Mouse (Mus musculus) right cerebral cortex, postnatal 14 days (tissue): Measurements from ENCODE around the gene Rbfox3.

ENCODE experiments used
- DNase-seq: peaks from one replicate; pipeline ENCODE4 v3.0.0; 2022

The Rbfox3 gene

DNA sequence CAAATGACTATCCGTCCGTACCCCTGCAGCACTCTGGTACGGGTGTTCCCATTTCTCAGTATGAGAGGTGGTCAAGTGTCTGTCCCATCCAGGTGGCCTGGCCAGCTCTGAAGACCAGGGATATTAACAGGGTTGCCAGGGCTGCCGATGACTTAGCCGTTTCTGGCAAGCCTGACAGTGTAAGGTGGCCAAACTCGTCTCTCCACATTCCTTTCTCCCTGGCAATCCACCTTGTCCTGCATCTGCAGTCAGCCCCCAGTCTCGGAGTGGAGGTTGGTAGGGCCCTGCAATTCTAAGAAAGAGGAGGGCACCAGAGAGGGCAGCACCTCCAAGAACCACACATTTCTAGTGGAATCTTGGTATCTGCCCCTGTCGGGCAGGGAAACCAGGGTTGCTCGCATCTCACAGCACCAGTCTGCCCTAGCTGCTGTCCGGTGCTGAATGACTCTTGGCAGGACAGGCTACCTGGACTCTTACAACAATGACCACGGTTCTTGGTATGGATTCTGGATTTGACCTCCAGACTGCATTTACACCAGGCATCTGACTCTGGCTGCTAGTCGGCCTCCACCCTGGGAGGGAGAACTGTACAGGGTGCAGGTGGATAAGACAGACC, 370.9 kb downstream of the Rbfox3 start:
- DNase-seq, result no peak

DNA sequence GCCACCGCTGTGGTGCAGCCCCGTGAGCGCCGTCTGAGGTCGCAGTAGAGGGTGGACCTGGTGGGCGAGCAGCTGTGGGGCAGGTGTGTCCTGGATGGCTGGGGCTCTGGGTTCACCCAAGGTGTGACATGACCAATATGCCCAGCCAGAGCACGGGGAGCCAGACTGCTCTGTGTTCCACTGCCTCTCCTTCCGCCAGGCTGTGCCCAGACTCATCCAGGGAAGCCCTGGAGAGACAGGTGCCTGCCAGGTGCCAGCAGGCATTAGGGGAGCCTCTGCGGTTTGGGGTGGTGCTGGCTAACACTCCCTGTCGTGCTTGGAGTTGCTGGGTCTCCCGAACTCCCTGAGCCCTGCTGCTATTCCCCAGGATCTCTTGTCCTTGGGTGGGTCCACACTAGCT, 373.4 kb downstream of the Rbfox3 start:
- DNase-seq, result no peak

DNA sequence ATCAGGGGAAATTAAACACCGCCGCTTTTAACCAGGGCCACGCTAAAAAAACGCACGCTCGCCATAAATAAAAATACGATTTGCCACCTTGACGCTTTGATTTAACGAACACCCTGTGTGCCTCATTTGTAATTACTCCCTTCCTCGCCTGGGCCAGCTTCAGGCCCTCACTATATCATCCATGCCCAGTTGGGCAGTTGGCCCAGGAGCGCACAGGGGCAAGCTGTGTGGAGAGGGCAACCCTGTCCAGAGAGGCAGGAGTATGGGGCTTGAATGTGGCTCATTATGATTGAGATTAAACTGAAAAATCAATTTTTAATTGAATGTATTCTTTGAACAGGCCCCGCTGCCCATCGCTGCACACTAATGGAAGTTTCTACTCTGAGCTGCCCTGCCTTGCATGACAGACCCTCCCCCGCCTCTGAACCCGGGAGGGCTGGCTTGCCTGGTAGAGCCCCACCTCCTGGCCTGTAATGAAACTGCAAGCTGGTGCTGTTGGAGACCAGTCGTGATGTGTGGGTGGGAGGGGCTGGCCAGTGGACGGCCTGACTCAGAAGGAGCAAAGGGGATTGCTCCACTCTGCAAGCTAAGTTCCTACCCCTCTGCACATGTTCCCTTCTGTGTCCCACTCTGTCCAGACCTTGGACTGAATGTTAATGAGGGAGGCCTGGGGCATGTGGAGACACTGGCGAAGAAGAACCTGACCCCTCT, 376.9 kb downstream of the Rbfox3 start:
- DNase-seq, result peak; percentile 55

DNA sequence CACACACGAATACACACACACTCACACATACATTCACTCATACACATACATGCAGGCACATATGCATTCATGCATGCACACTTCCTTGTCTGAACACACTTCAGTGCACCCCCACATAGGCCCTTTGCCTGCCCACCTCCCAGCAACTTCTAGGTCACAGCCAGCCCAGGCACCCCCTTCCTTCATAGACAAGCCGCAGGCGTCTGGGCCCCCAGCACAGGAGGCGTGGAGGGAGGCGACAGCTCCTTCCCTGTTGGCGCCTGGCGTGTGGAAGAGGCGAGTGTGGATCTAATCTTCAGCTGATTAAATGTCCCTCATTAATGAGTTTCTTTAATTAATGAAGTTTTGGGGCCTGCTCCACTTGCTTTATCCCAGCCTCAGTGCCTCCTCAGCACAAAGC, 381.1 kb downstream of the Rbfox3 start:
- no peak for DNase-seq

DNA sequence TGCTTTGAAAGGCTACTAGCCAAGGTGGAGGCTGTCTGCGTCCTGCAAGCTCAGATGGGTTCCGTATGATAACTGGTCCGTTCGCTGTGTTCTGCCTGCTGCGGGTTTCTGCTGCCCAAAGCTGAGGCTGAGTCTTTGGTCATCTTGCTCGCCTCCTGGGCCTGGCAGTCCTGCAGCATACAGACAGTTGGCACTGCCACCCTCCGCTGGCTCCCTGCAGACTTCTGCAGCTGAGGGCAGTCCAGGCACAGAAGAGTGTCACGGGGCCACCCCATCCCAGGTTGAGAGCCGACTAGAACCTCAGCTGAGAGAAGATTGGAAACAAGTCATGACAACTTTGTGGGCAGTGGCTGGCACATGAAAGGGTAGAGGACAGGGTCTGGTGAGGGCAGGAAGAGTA, 382.6 kb downstream of the Rbfox3 start:
- no peak for DNase-seq

DNA sequence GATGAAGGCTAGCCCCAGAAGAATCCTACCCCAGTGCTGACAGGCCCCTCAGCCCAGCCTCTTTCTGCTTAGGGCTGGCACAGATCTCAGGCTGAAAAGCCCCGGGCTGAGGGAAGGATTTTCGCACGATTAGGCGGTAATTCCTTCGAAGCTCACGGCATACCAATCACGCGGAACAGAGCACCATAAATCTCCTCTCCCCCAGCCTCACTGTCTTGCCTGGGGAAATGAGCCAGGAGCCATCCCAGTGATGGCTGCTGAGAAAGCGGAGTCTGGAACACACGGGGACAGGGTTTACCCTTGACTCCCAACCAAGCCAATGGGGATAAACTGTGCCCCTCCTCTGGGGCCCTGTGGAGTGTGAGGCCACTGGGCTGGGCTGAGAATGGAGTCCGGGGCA, 386.3 kb downstream of the Rbfox3 start:
- DNase-seq, result no peak

DNA sequence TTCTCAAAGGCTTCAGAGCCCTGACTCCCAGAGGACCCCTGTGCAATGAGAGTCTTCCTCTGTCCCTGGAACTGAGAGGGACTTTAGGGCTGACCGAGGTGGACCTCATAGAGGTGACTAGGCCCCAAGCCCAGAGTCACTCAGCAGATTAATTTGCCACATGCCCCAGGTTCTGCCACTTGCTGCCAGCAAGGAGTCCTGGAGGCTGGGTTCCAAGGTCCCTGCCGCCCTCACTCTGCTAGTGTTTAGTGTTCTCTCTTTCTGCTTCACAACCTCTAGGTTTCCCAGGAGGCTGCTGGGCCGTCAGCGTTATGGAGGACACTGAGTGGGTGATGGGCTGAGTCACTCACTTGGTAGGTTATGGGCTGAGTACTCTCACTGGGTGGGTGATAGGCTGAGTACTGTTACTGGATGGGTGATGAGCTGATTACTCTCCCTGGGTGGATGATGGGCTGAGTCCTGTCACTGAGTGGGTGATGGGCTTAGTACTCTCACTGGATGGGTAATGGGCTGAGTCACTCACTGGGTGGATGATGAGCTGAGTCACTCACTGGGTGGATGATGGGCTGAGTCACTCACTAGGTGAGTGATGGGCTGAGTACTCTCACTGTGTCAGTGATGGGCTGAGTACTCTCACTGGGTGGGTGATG, 387.8 kb downstream of the Rbfox3 start:
- no peak for DNase-seq

DNA sequence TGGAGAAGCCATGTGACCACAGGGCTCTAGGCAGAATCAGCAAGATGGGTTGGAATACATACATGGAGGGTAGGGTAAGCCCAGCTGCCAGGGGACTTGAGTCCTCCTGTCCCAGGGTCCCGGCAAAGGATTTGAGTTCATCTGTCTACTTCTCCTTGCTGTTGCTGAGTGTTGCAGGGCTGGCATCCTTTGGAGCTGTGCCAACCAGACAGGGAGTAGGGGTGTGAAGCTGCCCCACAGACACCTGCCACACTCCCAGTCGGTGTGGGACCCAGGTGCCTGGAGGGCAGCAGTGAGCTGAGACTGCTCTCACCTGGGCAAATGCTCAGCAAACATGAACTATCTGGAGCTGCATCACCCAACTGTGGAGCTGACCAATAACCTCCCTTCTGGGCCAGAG, 390.5 kb downstream of the Rbfox3 start:
- DNase-seq, result no peak

DNA sequence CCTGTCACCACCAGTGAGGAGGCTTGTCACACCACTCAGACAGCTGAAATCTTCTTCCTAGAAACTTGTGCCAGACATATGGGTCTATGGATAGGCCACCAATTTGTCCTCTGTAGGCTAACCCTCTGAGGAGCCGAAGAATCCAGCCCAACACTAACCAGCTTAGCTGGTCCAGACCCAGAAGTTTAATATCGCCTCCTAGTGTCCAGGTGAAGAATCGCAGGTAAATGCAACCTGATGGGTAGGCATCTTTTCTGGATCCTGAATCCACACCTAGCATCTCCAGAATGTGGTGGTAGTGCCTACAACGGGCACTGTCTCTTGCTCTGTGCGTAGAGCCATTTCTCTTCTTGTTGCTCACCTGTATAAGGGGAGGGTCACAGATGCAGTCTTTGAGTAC, 391.1 kb downstream of the Rbfox3 start:
- no peak for DNase-seq

DNA sequence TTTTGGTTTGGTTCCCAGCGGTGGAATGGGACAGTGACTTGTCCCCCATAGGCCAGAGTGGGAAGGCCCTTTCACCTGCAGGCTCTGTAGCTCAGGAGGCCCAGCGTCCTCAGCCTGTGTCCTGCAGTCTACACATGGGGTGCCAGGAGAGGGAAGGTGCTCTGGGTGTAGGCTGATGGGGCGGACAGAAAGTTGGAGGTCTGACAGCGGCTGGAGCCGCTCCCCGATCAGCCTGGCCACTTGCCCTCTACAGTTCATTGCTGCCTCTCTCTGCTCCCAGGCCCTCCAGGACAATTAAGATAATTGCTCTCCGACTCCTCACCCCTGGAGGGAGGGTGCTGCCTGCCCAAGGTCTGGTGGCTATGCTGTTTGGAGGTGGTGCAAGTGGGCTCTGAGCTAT, 392.7 kb downstream of the Rbfox3 start:
- no peak for DNase-seq

DNA sequence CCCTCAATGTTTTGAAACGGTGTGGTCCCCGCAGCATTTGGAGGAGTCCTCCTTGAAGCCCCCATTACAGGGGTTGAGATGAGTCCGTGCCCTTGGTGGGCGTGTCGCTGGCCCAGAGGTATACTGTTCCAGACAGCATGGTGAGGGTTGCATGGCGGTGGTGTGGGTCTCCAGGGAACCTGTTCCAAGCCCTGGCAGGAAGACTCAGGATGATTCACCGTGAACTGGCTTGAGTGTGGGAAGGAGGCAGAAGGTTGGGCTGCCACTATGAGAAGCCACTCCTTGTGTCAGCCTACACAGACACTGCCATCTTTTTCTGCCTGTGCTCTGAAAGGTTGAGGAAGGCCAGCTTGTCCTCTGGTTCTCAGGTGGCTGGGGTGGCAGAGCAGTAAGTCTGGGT, 393.5 kb downstream of the Rbfox3 start:
- no peak for DNase-seq

DNA sequence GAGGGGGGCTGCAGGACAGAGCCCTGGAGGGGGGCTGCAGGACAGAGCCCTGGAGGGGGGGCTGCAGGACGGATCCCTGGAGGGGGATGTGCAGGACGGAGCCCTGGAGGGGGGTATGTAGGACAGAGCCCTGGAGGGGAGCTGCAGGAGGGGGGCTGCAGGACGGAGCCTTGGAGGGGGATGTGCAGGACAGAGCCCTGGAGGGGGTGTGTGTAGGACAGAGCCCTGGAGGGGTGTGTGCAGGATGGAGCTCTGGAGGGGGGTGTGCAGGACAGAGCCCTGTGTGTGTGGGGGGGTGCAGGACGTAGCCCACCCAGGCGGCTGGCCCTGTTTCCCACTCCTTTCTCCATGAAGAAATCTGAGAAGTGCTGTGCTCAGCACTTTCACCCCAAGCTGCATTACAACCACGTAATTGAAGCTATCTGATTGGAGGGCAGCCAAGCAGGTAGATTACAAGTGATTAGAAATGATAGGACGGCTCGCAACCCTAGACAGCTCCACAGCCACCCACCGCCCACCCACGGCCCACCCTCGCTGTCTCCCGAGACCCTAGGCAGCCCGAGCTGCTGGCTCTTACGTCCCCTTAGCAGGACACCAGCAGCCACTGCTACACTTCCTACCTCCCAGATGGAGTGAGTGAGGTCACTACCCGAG, 399.0 kb downstream of the Rbfox3 start:
- DNase-seq, result no peak

DNA sequence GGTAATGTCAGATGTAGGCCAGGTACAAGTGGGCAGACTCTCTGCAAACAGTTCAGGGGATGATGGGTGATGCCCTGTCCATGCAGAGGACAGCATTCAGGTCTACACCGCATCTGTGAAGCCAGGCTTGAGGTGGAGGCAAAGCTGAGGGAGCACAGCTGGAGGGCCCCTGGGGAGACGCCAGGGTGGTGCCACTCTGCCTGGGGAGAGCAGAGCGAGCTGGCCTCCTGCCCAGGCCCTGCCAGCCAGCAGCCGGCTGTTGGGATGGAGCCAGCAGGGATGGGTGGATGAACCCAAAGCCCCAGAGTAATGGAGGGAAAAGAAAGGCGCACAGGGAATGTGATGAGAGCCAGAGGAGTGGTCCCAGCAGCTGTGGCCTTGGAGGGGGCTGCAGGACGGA, 399.5 kb downstream of the Rbfox3 start:
- peak; percentile 73 for DNase-seq

DNA sequence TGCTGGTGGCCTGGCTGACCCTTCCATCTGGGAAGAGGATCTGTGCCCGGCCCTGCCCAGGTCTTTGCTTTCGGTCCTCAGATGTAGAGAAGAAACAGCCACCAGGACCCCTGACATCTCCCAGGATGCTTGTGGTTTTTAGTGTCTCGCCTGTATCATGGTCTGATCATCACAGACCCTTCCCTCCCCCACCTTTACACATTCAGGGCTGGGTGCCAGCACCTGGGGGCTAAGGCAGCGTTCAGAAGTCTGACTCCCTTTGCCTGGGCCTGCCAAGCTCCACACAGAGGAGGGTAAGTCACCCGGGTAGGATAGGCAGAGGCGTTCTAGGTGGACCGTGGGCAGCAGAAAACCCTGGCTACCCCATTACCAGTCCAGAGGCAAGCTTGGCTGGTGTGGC, 403.1 kb downstream of the Rbfox3 start:
- DNase-seq, result no peak

DNA sequence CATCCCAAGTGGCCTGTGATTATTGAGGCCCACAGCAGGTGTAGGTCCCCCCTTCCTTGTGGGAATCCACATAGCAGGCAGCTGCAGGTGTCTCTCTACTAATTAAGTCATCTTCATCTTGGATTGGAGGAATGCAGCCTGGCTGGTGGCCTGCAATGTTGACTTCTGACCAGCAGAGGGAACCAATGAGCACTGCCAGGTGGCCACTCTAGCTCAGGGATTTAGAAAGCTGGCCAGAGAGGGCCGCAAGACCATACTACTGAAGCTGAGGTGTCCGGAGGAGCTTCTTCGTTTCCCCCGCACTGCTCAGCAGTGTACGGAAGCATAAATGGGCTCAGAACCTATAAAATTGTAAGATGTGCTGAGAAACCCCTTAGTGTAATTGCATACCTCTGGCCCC, 403.5 kb downstream of the Rbfox3 start:
- peak; percentile 75 for DNase-seq

DNA sequence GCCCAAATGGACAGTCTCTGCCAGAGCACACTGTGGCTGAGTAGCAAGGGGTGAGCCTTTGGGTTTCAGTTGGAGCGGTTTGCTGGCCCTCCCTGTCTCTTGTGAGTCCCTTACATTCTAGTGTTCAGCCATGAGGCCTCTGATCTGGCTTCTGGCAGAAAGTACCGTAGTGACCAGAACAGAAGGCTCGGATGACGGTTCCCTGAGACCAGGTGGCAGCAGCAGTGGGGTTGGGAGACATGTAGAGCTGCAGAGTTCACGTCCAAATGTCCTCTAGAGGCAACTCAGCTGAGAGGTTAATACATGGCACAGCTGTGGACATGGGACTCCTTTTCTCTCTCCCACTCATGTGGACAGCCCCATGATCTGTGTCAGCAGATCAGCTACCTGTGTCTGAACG, 404.3 kb downstream of the Rbfox3 start:
- no peak for DNase-seq

DNA sequence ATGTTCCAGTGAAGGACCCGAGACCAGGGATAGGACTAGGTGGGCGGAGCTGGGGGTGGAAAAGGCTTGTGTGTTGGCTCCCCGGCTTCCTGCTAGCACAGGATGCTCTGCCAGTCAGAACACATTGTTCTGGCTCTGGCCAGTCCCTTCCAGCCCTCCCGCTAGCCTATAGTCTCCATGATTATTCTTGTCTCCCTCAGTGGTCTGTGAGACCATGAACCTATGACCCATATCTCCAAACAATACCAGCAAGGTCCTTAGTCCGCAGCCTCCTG, 407.3 kb downstream of the Rbfox3 start:
- no peak for DNase-seq

DNA sequence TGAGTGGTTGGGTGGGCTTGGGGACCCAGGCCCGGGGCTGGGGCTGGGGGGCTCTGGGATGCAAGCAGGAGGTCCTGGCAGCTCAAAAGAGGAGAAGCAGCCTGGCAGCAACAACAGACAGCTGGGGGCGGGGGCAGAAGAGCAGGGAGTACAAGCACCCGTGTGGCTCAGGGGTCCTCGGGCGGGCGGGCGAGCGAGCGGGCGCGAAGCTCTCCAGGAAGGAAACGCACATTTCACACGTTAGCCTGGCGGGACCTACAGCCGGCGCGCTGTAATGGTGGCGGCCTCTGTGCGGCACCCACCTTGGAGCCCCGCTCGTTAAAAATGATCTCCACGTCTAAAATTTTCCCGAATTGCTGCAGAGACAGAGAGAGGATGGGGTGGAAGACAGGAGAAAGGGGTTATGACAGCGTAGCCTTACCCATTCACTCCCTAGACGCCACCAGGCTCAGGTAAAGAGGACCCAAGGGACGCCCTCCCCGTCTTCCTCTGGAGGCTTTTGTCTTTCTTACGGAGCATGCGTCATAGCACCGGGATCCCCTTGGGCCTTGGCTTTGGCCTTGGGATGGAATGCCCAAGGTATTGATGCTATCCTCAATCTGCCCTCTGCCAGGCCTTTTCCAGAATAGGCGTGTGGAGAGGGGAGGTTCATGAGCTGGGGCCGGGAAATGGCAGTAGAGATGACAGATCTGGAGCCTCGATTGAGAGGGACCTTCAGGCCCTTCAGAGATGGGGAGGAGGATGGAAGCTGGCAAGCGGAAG, 407.8 kb downstream of the Rbfox3 start:
- no peak for DNase-seq

DNA sequence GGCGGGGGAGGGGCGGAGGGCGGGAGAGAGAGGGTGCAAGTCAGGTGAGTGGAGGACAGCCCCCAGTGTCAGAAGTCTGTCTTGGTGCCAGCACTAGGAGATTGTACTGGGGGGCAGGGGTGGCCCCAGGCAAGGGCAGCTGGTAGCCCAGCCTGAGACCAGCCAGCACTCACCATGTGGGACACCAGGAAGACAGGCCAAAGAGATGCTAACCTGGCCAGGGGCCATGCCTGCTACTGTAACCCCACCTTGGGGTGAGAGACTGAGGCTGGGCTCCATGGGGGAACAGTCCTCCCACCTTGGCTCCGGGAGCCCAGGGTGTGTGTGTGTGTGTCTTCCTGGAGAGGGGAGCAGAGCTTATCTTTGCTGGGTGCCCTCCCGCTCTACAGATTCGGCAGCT, 408.4 kb downstream of the Rbfox3 start:
- DNase-seq, result no peak

DNA sequence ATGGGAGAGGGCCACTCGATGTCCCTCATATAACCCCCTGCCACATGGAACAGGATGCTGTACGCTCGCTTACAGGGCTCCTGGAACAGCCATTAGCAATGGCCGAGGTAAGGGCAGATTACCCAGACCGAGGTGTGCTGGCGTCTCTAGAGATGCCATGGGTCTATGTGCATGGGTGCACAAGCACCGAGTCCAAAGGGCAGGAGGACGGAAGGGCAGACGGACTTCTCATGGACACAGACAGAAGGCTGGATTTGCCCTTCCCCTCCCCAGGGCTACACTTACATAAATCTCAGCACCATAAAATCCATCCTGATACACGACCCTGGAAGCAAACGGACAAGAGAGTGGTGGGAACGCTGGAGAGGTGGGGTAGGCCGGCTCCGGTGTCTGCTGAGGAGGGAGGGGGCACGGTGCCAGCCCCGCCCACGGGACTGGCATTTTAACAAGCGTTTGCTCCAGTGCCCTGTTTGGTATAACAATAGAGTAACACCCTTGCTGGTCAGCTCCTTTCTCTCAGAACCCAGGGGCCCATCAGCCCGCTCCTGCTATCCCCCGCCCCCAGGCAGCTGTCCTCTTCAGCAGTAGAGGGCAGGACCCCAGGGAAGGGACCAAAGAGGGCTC, 415.2 kb downstream of the Rbfox3 start:
- no peak for DNase-seq

DNA sequence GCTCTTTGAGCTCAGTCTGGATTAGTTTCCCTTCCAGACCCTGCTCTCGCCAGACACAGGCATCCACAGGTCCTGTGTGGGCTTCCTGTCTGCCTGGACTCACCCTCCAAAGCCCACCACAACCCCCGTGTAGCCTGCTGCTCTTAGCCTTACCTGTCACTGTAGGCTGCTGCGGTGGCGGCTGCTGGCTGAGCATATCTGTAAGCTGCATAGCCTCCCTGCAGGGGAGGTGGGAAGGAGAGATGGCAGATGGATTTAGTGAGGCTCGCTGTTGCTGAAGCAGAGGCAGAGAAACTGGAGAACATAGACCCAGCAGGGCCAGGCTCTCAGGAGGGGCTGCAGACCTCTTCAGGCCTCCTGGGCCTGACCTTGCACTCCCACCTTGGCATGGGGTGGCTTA, 416.3 kb downstream of the Rbfox3 start:
- no peak for DNase-seq

DNA sequence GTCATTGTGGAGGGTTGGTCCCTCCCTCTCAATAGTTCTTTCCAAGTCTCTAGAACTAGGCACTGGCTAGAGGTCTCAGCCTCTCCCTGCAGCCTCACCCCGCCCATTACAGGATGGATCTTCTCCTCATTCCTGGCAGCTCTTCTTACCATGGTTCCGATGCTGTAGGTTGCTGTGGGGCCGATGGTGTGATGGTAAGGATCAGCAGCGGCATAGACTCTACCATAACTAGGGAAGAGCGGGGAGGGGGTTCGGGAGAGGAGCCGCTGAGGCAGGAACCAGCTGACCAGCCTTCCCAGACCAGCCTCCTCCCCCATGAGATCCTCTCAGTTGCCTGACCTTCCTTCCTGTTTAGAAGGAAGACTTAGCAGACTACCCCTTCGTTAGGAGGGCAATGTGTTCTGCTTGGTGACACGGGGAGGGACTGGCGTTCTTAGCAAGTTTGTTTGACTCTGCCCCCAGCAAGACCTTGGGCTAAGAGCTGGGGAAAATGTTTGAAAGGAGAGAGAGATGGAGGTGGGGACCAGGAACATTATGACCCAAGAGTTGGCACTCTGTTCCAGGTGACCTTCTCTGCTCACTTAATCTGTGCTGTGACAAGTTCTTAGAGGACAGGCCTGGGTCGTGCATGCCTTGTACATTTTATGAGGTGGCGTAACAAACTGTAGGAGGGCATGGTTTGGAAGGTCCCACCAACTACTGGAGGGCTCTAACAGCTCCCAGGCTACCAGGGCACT, 417.2 kb downstream of the Rbfox3 start:
- DNase-seq, result no peak
